Mouse (Mus musculus): Measurements from ENCODE around the gene Dennd2d.

Gene Dennd2d

GRCm38 (mm10) chr3:106496996-106497395 lies 14.8 kb downstream of the Dennd2d start:
- DNase-seq = no peak

GRCm38 (mm10) chr3:106500510-106500909 lies 18.3 kb downstream of the Dennd2d start:
- DNase-seq = no peak

GRCm38 (mm10) chr3:106502892-106503291 lies 20.7 kb downstream of the Dennd2d start:
- DNase-seq = no peak

- no peak for DNase-seq
These were observed 28.5 kb downstream of the Dennd2d start for GRCm38 (mm10) chr3:106510669-106511068.

GRCm38 (mm10) chr3:106515016-106515415 lies 32.8 kb downstream of the Dennd2d start:
- DNase-seq = no peak

GRCm38 (mm10) chr3:106522730-106523129 lies 40.5 kb downstream of the Dennd2d start:
- DNase-seq = no peak

- no peak for DNase-seq
These were observed 44.2 kb downstream of the Dennd2d start for GRCm38 (mm10) chr3:106526411-106526810.

GRCm38 (mm10) chr3:106528032-106528431 lies 45.8 kb downstream of the Dennd2d start:
- DNase-seq = no peak

GRCm38 (mm10) chr3:106533277-106533676 lies 51.1 kb downstream of the Dennd2d start:
- no peak for DNase-seq

- DNase-seq = no peak
These were observed 62.6 kb downstream of the Dennd2d start for GRCm38 (mm10) chr3:106544721-106545316.

GRCm38 (mm10) chr3:106547171-106547923 lies 65.1 kb downstream of the Dennd2d start, which contains the start of the genes Dram2 and Cept1:
TSS of gene Dram2 (plus strand) at chr3:106547798.
TSS of gene Cept1 (minus strand) at chr3:106547802.
- DNase-seq = peak; percentile 94

- no peak for DNase-seq
These were observed 65.8 kb downstream of the Dennd2d start for GRCm38 (mm10) chr3:106547924-106548539.

- no peak for DNase-seq
These were observed 66.8 kb downstream of the Dennd2d start for GRCm38 (mm10) chr3:106548971-106549370.
